Mouse (Mus musculus): ENCODE data around the gene Esyt2. TPM values are rescaled to one million over a fixed set of nuclear protein-coding genes. Genes with fewer than 3 reads are reported as not detected.

Gene Esyt2
- 5.2 and 5.5 TPM in 2 replicates for polyA plus RNA-seq (2021; fragmentation: Nextera tagmentation)
- long read RNA-seq, experiment 1, partial matches to known transcripts, result 7 of 29 reads
- long read RNA-seq, experiment 1, other reads (novel, unspliced or antisense), result 22 of 29 reads
- long read RNA-seq, experiment 2, full-length matches to known transcripts, result 3 of 23 reads
- long read RNA-seq, experiment 2, partial matches to known transcripts, result 7 of 23 reads
- long read RNA-seq, experiment 2, other reads (novel, unspliced or antisense), result 13 of 23 reads

DNA sequence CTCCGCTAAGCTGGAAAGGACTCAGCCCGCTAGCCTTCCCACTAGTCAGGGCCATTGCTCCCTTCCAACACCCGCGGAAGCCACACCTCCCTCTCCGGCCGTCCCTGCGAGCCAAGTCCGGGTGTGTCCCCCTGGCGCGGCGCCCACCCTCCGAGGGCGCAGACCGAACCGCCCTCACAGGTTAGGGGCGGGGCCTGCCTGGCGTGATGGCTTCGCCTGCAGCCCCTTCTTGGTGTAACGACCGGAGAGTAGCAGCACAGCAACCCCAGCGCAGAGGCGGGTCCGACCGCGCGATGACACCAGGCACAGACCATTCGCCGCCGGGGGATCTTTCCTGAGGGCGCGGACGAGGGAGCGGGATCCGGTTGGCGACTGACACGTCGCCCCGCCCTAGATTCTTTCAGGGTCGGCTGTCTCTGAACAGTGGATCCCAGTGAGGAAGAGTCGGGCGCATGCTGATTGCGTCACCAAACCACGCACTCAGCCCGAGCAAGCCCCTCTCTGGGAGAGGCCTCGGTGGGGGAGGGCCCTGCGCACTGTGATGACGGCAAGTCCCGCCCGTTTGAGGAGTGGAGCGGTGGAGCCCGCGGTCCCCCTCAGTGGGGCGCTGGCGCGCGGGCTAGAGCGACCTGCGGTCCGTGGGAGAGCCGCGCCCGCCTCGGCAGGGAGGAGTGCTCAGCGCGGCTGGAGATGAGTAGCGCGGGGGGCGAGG is at the start of gene Esyt2:
Esyt2 (plus strand) TSS at position 544 of the 712 bp plus-strand sequence.

DNA sequence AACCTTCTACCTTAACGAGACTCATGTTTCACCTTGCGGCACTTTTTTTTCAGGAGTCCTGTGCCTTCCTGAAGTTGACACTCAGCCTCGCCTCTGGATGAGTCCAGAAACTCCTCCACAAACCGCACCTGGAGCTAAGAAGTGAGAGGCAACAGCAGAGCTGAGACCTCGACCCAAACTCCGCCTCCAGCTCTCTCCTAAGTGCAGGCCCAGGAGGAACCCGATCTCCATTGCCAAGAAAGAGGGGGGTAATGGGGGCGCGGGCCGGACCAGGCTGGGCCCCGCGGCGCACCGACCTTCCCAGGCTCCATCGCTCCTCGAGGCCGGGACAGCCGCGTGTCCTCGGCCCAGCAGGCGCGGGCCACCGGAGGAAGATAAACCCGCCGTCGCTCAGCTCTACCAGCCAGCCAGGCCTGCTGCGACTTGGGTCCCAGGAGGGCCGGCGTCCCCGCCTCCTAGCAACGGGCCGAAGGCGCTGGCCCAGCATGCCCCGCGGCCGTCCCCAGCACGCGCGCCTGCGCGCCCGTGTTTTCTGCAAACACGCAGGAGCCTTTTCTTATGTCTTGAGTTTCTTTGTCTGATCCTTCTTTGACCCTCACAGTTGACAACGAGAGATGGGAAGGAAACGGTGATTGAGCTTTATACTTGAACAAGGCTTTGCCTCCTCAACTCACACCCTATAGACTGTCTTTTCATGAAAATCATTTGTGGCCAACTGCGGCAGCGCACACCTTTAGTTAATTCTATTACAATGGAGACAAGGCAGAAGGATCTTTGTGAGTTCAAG is 18.2 kb upstream of the Esyt2 start, which contains the start of gene Wdr60:
Wdr60 (minus strand) TSS at position 468 of the 787 bp plus-strand sequence.

DNA sequence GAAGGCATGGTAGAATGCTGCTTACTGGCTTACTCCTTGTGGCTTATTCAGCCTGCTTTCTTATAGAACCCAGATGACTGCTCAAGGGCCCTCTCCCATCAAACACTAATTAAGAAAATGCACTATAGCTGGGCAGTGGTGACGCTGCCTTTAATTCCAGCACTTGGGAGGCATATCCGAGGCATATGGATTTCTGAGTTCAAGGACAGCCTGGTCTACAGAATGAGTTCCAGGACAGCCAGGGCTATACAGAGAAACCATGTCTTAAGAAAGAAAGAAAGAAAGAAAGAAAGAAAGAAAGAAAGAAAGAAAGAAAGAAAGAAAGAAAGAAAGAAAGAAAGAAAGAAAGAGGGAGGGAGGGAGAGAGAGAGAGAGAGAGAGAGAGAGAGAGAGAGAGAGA is 5.9 kb upstream of the Esyt2 start, which contains the start of gene Gm11027:
Gm11027 (plus strand) TSS at position 301 of the 400 bp plus-strand sequence.

DNA sequence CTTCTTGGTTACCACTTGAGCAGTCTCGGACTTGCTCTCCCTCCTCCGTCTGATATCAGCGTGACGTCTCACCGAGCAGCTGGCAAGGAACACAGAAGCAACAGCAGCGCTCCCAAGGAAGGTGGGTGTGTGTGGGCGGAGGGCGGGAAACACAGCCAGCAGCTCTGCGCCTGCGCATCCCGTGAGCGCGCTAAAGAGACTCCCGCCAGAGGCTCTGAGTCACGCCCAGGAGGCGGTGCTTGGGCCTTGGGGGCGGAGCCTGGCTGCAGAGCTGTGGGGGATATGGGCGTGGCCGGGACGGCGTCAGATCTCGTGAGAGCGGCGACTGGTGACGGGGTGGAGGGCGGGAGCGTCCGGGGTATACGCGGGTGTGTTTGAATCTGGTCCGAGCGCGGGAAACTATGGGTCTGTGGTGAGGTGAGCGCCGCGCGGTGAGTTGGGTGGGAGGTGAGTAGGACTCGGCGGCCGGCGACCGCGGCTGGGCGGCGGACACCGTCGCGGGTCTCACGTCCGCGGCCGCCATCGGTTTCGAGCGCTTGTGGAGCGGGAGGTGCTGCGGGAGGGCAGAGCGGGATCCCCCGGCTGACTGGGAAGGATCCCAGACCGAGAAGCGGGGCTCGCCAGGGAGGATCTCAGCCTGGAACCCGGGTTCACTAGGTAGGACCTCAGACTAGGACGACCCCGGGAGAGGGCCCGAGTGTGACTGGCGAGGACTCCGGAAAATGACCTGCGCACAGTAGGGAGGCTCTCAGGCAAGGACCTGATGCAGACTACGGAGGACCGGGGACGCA is 124.2 kb downstream of the Esyt2 start, which contains the start of gene Ncapg2:
Ncapg2 (plus strand) TSS at position 358 of the 791 bp plus-strand sequence.

Small RNAs within 50 kb of the gene (microRNA-seq; reads per million reads assigned to microRNA genes)
- not detected for gene Gm23190

Other genes starting within 250 kb of the Esyt2 start
- gene Zfp386, start 233.5 kb upstream of the Esyt2 start, polyA plus RNA-seq (2021; fragmentation: Nextera tagmentation), result 19.7 and 20.5 TPM in 2 replicates
- gene Vipr2, start 203.5 kb upstream of the Esyt2 start, polyA plus RNA-seq (2021; fragmentation: Nextera tagmentation), result 0.45 and 0.69 TPM in 2 replicates
- gene Wdr60, start 18.2 kb upstream of the Esyt2 start, polyA plus RNA-seq (2021; fragmentation: Nextera tagmentation), result 12.6 and 13.5 TPM in 2 replicates
- gene Gm11027, start 5.8 kb upstream of the Esyt2 start, polyA plus RNA-seq (2021; fragmentation: Nextera tagmentation), result not detected in 2 replicates
- gene Ncapg2, start 124.2 kb downstream of the Esyt2 start, polyA plus RNA-seq (2021; fragmentation: Nextera tagmentation), result 0.93 and 0.94 TPM in 2 replicates
- gene Ptprn2, start 204.5 kb downstream of the Esyt2 start, polyA plus RNA-seq (2021; fragmentation: Nextera tagmentation), result 49.0 and 62.8 TPM in 2 replicates

Measured in layer of hippocampus, adult 6 months (tissue).